Comparison of ENCODE assay signal across 15 mouse cellular contexts in the genomic region with DNA sequence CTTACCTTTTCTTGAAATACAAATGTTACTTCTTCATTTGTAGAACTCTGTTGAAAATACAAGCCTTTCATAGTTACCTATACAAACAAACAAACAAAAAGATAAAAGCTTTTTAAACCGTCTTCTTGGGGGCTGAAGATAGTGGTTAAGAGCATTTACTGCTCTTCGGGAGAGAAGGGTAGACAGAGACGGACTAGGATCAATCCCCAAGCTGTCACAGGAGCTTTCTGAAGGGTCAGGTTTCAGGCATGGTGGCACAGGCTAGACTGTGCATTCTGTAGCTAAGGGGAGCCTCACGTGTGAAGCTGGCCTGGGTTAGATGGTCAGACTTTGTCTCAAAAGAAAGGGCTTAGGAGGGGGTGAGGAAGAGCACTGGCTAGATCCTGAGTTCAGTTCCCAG. TPM values are rescaled to one million over a fixed set of nuclear protein-coding genes. Genes with fewer than 3 reads are reported as not detected.
DNase-seq lines count a peak whose midpoint lies in the region; ATAC-seq and TF ChIP-seq lines count a peak whose summit lies in the region.
"Had no signal": no experiment of that assay in that cellular context is flagged by ENCODE, and none has a peak within 500 bp of the region (broad histone marks: within the 10 kb centered on the region; RNA-seq: fewer than 3 reads in every experiment).

No protein-coding gene starts in this region.

- H3K9ac ChIP-seq in forebrain, embryonic 12.5 days = no peak overlapping the region
- H3K9ac ChIP-seq in forebrain, postnatal 0 days = no peak overlapping the region
- H3K9ac ChIP-seq in lung, embryonic 14.5 days = no peak overlapping the region
- H3K9ac ChIP-seq in liver, embryonic 15.5 days = 0 out of 2 replicates have a peak overlapping the region, but pooled peaks have one; percentile 37
- H3K9ac ChIP-seq: hindbrain, embryonic 14.5 days had no signal

- H3K4me1 ChIP-seq in forebrain, embryonic 12.5 days = peaks cover under 1% of the 10 kb centered on the region; the same call in 1 of the 2 replicates
- no peaks in the 10 kb centered on the region for H3K4me1 ChIP-seq in forebrain, postnatal 0 days (ENCODE audit: insufficient read depth)
- no peaks in the 10 kb centered on the region for H3K4me1 ChIP-seq in lung, embryonic 14.5 days (ENCODE audit: insufficient read depth)
- H3K4me1 ChIP-seq in bone marrow, adult 2 months (ENCODE audit: control insufficient read depth, insufficient read depth, low read length) = peaks cover 1% of the 10 kb centered on the region; the same call in 1 of the 2 replicates
- H3K4me1 ChIP-seq in liver, embryonic 15.5 days (replicated peaks) = peaks cover 28% of the 10 kb centered on the region

- H3K9me3 ChIP-seq in forebrain, embryonic 12.5 days = no peaks in the 10 kb centered on the region
- H3K9me3 ChIP-seq in forebrain, postnatal 0 days (ENCODE audit: low read length) = no peaks in the 10 kb centered on the region
- no peaks in the 10 kb centered on the region for H3K9me3 ChIP-seq in lung, embryonic 14.5 days (ENCODE audit: low read depth, low read length)
- no peaks in the 10 kb centered on the region for H3K9me3 ChIP-seq in liver, embryonic 15.5 days (replicated peaks)

- H3K27ac ChIP-seq in forebrain, embryonic 12.5 days = peak overlapping the region; percentile 26; the same call in 1 of the 2 replicates
- H3K27ac ChIP-seq in forebrain, postnatal 0 days (ENCODE audit: low read depth, low read length) = no peak overlapping the region
- 0 out of 2 replicates have a peak overlapping the region, but pooled peaks have one; percentile 16 for H3K27ac ChIP-seq in lung, embryonic 14.5 days (ENCODE audit: low read depth)
- H3K27ac ChIP-seq in bone marrow, adult 2 months (ENCODE audit: control insufficient read depth, insufficient read depth, low read depth, low read length, poor library complexity) = peak overlapping the region; percentile 79
- H3K27ac ChIP-seq in liver, embryonic 15.5 days (replicated peaks) = peak overlapping the region; percentile 97
- H3K27ac ChIP-seq: hindbrain, embryonic 14.5 days had no signal

- no peak overlapping the region for H3K4me2 ChIP-seq in forebrain, embryonic 12.5 days
- H3K4me2 ChIP-seq in forebrain, postnatal 0 days (ENCODE audit: low read depth) = no peak overlapping the region
- no peak overlapping the region for H3K4me2 ChIP-seq in lung, embryonic 14.5 days
- H3K4me2 ChIP-seq in liver, embryonic 15.5 days = peak overlapping the region; percentile 47
- H3K4me2 ChIP-seq: hindbrain, embryonic 14.5 days had no signal

- no peak for TF ChIP-seq POLR2A in bone marrow, adult 2 months (IDR thresholded peaks at IDR 0.05; ENCODE audit: borderline replicate concordance, control insufficient read depth, low read depth, low read length)

- 89% methylated on average over 4 of the region's 4 CpGs for WGBS in forebrain, embryonic 12.5 days
- 90% methylated on average over 4 of the region's 4 CpGs for WGBS in forebrain, postnatal 0 days
- WGBS in lung, embryonic 14.5 days = 53% methylated on average over 4 of the region's 4 CpGs
- WGBS in bone marrow, adult 2 months = 67% methylated on average over 4 of the region's 4 CpGs
- WGBS in liver, embryonic 15.5 days (ENCODE audit: insufficient replicate concordance) = 20% methylated on average over 4 of the region's 4 CpGs

- no peak overlapping the region for H3K4me3 ChIP-seq in forebrain, embryonic 12.5 days (replicated peaks)
- H3K4me3 ChIP-seq in forebrain, postnatal 0 days (ENCODE audit: low read depth, low read length) = no peak overlapping the region
- H3K4me3 ChIP-seq in lung, embryonic 14.5 days (ENCODE audit: low read depth, low read length) = no peak overlapping the region
- no peak overlapping the region for H3K4me3 ChIP-seq in bone marrow, adult 2 months (replicated peaks; ENCODE audit: control insufficient read depth, low read depth, low read length)
- H3K4me3 ChIP-seq in liver, embryonic 15.5 days (replicated peaks) = no peak overlapping the region

- no peak for ATAC-seq in forebrain, embryonic 12.5 days (ENCODE audit: low FRiP score)
- no peak for ATAC-seq in forebrain, postnatal 0 days
- no peak; the same call in 1 of the 2 replicates for ATAC-seq in lung, embryonic 14.5 days (ENCODE audit: insufficient read depth)
- peak; percentile 72 for ATAC-seq in liver, embryonic 15.5 days (ENCODE audit: insufficient read depth)
- ATAC-seq in CD4-positive, CD25-positive, alpha-beta regulatory T cell, adult 4 months = no peak

- no peaks in the 10 kb centered on the region for H3K27me3 ChIP-seq in forebrain, embryonic 12.5 days
- H3K27me3 ChIP-seq in forebrain, postnatal 0 days (ENCODE audit: insufficient read depth, low read length) = no peaks in the 10 kb centered on the region
- no peaks in the 10 kb centered on the region for H3K27me3 ChIP-seq in lung, embryonic 14.5 days (ENCODE audit: insufficient read depth, low read length)
- H3K27me3 ChIP-seq in liver, embryonic 15.5 days = no peaks in the 10 kb centered on the region
- H3K27me3 ChIP-seq: CH12.LX had no signal

- peaks cover 48% of the 10 kb centered on the region for H3K36me3 ChIP-seq in forebrain, embryonic 12.5 days (replicated peaks)
- peaks cover 22% of the 10 kb centered on the region for H3K36me3 ChIP-seq in forebrain, postnatal 0 days (ENCODE audit: insufficient read depth)
- peaks cover 19% of the 10 kb centered on the region for H3K36me3 ChIP-seq in lung, embryonic 14.5 days (ENCODE audit: insufficient read depth)
- peaks cover 60% of the 10 kb centered on the region for H3K36me3 ChIP-seq in liver, embryonic 15.5 days (replicated peaks)

- DNase-seq in forebrain, postnatal 0 days = no peak
- no peak for DNase-seq in lung, embryonic 14.5 days
- DNase-seq in lung, postnatal 14 days = no peak
- no peak for DNase-seq in right cerebral cortex, postnatal 25 days
- DNase-seq: layer of hippocampus, adult 9-11 months; lung, adult 2 months; retina, postnatal 1 day; right cerebral cortex, postnatal 4 days; thymus, postnatal 14 days had no signal

- TF ChIP-seq CTCF in forebrain, postnatal 0 days (IDR thresholded peaks at IDR 0.05; ENCODE audit: low read depth) = no peak
- no peak for TF ChIP-seq CTCF in lung, embryonic 14.5 days (IDR thresholded peaks at IDR 0.05; ENCODE audit: low read depth)
- TF ChIP-seq CTCF in bone marrow, adult 2 months (IDR thresholded peaks at IDR 0.05; ENCODE audit: control insufficient read depth, insufficient read depth, low read length) = no peak

RNA-seq across cellular contexts. Expression of gene Cryzl1, which starts 11.4 kb away (rescaled TPM):
- polyA plus RNA-seq in forebrain, embryonic 12.5 days (2016; fragmentation: Nextera tagmentation; extraction: Ambion mirVana) = 76.7 and 79.5 TPM in 2 replicates
- total RNA-seq in forebrain, postnatal 0 days (2014; rRNA removed) = 62.5 and 69.5 TPM in 2 replicates
- 94.8 and 97.1 TPM in 2 replicates for polyA plus RNA-seq in forebrain, postnatal 0 days (2015; fragmentation: Nextera tagmentation; extraction: Ambion mirVana)
- polyA plus RNA-seq in lung, embryonic 14.5 days (2014; fragmentation: Nextera tagmentation; extraction: Ambion mirVana) = 69.7 and 74.5 TPM in 2 replicates
- polyA plus RNA-seq in bone marrow, adult 2 months (2011; ENCODE audit: insufficient read depth, insufficient read length, low replicate concordance, missing spikeins) = 23.4 and 42.5 TPM in 2 replicates
- polyA plus RNA-seq in liver, embryonic 15.5 days (2015; fragmentation: Nextera tagmentation; extraction: Ambion mirVana) = 33.5 and 33.7 TPM in 2 replicates
- 10 to 100 TPM; 65.7 to 82.1 TPM for polyA plus RNA-seq in CD4-positive, CD25-positive, alpha-beta regulatory T cell, adult 4 months (2017; shearing (Covaris generic))

RNA-seq across cellular contexts. Expression of gene Itsn1, which starts 11.7 kb away (rescaled TPM):
- polyA plus RNA-seq in forebrain, embryonic 12.5 days (2016; fragmentation: Nextera tagmentation; extraction: Ambion mirVana) = 65.4 and 71.4 TPM in 2 replicates
- total RNA-seq in forebrain, postnatal 0 days (2014; rRNA removed) = 79.2 and 90.5 TPM in 2 replicates
- 30.1 and 43.5 TPM in 2 replicates for polyA plus RNA-seq in forebrain, postnatal 0 days (2015; fragmentation: Nextera tagmentation; extraction: Ambion mirVana)
- polyA plus RNA-seq in lung, embryonic 14.5 days (2014; fragmentation: Nextera tagmentation; extraction: Ambion mirVana) = 25.4 and 28.5 TPM in 2 replicates
- polyA plus RNA-seq in bone marrow, adult 2 months (2011; ENCODE audit: insufficient read depth, insufficient read length, low replicate concordance, missing spikeins) = 91.6 and 158 TPM in 2 replicates
- 46.4 and 50.4 TPM in 2 replicates for polyA plus RNA-seq in liver, embryonic 15.5 days (2015; fragmentation: Nextera tagmentation; extraction: Ambion mirVana)
- polyA plus RNA-seq in CD4-positive, CD25-positive, alpha-beta regulatory T cell, adult 4 months (2017; shearing (Covaris generic)) = 1 to 10 TPM; 2.1 to 2.4 TPM

RNA-seq across cellular contexts. Expression of gene Donson, which starts 28.8 kb away (rescaled TPM):
- 34.0 and 36.6 TPM in 2 replicates for polyA plus RNA-seq in forebrain, embryonic 12.5 days (2016; fragmentation: Nextera tagmentation; extraction: Ambion mirVana)
- 21.9 and 25.8 TPM in 2 replicates for total RNA-seq in forebrain, postnatal 0 days (2014; rRNA removed)
- polyA plus RNA-seq in forebrain, postnatal 0 days (2015; fragmentation: Nextera tagmentation; extraction: Ambion mirVana) = 9.8 and 12.3 TPM in 2 replicates
- polyA plus RNA-seq in lung, embryonic 14.5 days (2014; fragmentation: Nextera tagmentation; extraction: Ambion mirVana) = 34.4 and 35.9 TPM in 2 replicates
- polyA plus RNA-seq in bone marrow, adult 2 months (2011; ENCODE audit: insufficient read depth, insufficient read length, low replicate concordance, missing spikeins) = 15.2 and 18.0 TPM in 2 replicates
- 32.8 and 34.7 TPM in 2 replicates for polyA plus RNA-seq in liver, embryonic 15.5 days (2015; fragmentation: Nextera tagmentation; extraction: Ambion mirVana)
- polyA plus RNA-seq in CD4-positive, CD25-positive, alpha-beta regulatory T cell, adult 4 months (2017; shearing (Covaris generic)) = 10 to 100 TPM; 13.4 to 31.8 TPM
